Mouse (Mus musculus): ENCODE data around the gene Nt5e. TPM values are rescaled to one million over a fixed set of nuclear protein-coding genes. Genes with fewer than 3 reads are reported as not detected.

The Nt5e gene
- polyA plus RNA-seq (2012; fragmentation: generic; extraction: Trizol) = under 1 TPM in 1 of 2 experiments, not detected in 1; 0.04 TPM

GRCm38 (mm10) chr9:88326930-88327901, at the start of gene Nt5e:
Gene Nt5e (plus strand): TSS chr9:88327197.

Other genes with a start within 250 kb of the Nt5e start
- gene Snx14, start 111.8 kb downstream of the Nt5e start, polyA plus RNA-seq (2012; fragmentation: generic; extraction: Trizol) = 1 to 10 TPM in 1 of 2 experiments, under 1 TPM in 1; 0.67 to 8.1 TPM
- gene Gm20537, start 129.4 kb downstream of the Nt5e start, polyA plus RNA-seq (2012; fragmentation: generic; extraction: Trizol) = not detected
- 10 to 100 TPM in 1 of 2 experiments, 1 to 10 TPM in 1; 3.9 to 18.2 TPM for gene Syncrip, start 155.4 kb downstream of the Nt5e start, polyA plus RNA-seq (2012; fragmentation: generic; extraction: Trizol)
- gene Zfp949, start 220.8 kb downstream of the Nt5e start, polyA plus RNA-seq (2012; fragmentation: generic; extraction: Trizol) = 1 to 10 TPM in 1 of 2 experiments, under 1 TPM in 1; 0.16 to 3.9 TPM